Mouse (Mus musculus): ENCODE results near the gene Gm20388. TPM values are rescaled to one million over a fixed set of nuclear protein-coding genes. Genes with fewer than 3 reads are reported as not detected.

Gm20388 gene
- polyA plus RNA-seq, 1 experiment from 2014 or later, result 7.4 TPM

DNA sequence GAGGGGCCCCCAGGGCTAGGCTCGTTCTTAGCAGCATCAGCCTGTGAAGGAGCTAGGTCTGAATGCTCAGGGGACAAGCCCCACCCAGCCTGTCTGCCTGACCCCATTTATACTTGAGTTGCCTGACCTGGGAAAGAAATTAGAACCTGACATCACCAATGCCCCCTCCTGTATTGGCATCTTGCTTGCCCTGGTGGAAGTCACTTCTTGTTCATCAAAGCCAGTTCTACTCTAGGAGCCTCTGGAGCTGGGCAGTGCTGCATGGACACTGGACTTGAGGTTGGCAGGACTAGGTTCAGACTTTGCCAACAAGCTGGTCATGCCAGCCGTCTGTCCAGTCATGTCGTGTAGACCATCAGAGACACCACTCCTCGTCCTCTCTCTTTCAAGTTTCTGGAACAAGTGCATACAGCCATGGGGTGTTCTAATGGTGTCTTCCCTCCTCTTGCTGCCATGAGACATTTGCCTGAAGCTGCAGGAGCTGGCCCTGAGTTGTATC is 2267.8 kb downstream of the Gm20388 start:
- Histone ChIP-seq H3K4me2 (ENCODE audit: low read depth, low read length) (no peak overlapping the region), H3K27ac (ENCODE audit: low read length) (no peak overlapping the region), H3K4me1 (ENCODE audit: control insufficient read depth, insufficient read depth, low read length) (peaks cover 17% of the 10 kb centered on the region), H3K27me3 (ENCODE audit: control insufficient read depth, insufficient read depth, low read length) (no peaks in the 10 kb centered on the region), H3K9ac (ENCODE audit: low read length) (no peak overlapping the region), H3K9me3 (replicated peaks; ENCODE audit: control insufficient read depth, low read length) (no peaks in the 10 kb centered on the region), H3K36me3 (ENCODE audit: control insufficient read depth, insufficient read depth, low read length) (no peaks in the 10 kb centered on the region), H3K4me3 (replicated peaks; ENCODE audit: low read length) (no peak overlapping the region)
- WGBS, result 77% methylated on average over 4 of the region's 4 CpGs
- no peak for ATAC-seq (ENCODE audit: insufficient read depth, low FRiP score)

DNA sequence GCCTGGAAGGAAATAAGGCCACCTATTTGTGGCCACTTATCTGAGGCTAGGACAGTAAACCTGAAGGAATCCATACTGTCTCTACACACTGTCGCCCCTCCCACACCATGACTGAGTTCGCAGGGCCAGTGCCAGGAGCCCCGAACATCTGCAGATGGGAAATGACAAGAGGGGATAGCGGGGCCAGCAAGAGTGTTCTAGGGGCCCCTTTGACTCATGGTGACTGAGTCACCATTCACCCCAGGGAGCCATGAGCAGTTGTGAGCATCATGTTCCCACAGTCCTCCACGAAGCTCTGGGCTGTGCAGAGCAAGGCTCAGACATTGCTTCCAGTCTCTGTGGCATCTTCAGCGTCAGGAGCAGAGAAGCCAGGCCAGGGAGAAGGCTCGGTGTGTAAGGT is 2268.7 kb downstream of the Gm20388 start:
- 73% methylated on average over 7 of the region's 7 CpGs for WGBS
- Histone ChIP-seq H3K27ac (ENCODE audit: low read length) (no peak overlapping the region), H3K9ac (ENCODE audit: low read length) (no peak overlapping the region), H3K27me3 (ENCODE audit: control insufficient read depth, insufficient read depth, low read length) (no peaks in the 10 kb centered on the region), H3K36me3 (ENCODE audit: control insufficient read depth, insufficient read depth, low read length) (no peaks in the 10 kb centered on the region), H3K4me2 (ENCODE audit: low read depth, low read length) (no peak overlapping the region), H3K4me1 (ENCODE audit: control insufficient read depth, insufficient read depth, low read length) (peaks cover 17% of the 10 kb centered on the region), H3K4me3 (replicated peaks; ENCODE audit: low read length) (no peak overlapping the region), H3K9me3 (replicated peaks; ENCODE audit: control insufficient read depth, low read length) (no peaks in the 10 kb centered on the region)
- no peak for ATAC-seq (ENCODE audit: insufficient read depth, low FRiP score)

DNA sequence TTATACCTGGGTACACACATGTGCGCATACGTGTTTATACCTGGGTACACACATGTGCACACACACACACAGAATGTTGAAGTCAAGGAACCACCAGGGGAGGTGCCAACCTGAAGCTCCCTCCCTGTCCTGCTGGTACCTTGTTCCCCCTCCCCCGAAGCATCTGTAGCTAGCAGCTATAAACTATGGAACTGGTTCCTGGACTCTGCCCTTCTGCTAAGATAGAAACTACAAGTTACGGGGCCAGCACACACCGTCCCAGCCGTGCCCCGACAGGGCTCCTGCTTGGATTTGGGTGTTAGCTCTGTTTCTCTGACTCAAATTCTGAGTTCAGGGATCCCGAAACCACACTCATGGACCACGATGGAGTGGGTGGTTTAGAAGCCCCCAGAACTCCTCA is 2269.5 kb downstream of the Gm20388 start:
- H3K36me3 ChIP-seq (ENCODE audit: control insufficient read depth, insufficient read depth, low read length), result no peaks in the 10 kb centered on the region
- no peak overlapping the region for H3K4me3 ChIP-seq (replicated peaks; ENCODE audit: low read length)
- H3K4me1 ChIP-seq (ENCODE audit: control insufficient read depth, insufficient read depth, low read length), result peaks cover 17% of the 10 kb centered on the region
- H3K27ac ChIP-seq (ENCODE audit: low read length), result no peak overlapping the region
- no peaks in the 10 kb centered on the region for H3K9me3 ChIP-seq (replicated peaks; ENCODE audit: control insufficient read depth, low read length)
- H3K27me3 ChIP-seq (ENCODE audit: control insufficient read depth, insufficient read depth, low read length), result no peaks in the 10 kb centered on the region
- H3K4me2 ChIP-seq (ENCODE audit: low read depth, low read length), result no peak overlapping the region
- no peak overlapping the region for H3K9ac ChIP-seq (ENCODE audit: low read length)
- no peak for ATAC-seq (ENCODE audit: insufficient read depth, low FRiP score)
- 82% methylated on average over 9 of the region's 9 CpGs for WGBS

DNA sequence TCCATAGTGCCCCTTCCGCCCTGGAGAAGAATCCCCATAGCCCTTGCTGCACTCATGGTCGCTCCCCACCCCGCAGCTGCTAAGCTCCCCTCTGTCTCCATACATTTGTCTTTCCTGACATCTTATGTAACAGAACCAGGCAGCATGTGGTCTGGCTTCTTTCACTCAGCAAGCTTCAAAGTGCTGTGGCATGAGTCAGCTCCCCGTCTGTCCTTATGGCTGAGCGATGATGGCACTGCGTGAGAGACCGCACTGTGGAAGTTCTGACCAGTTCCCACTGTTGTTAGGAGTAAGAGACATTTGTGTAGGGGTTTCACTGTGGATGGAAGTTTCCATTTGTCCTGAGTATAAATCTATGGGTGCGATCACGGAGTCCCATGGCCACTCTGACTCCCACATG is 2270.8 kb downstream of the Gm20388 start:
- Histone ChIP-seq H3K27me3 (ENCODE audit: control insufficient read depth, insufficient read depth, low read length) (no peaks in the 10 kb centered on the region), H3K36me3 (ENCODE audit: control insufficient read depth, insufficient read depth, low read length) (no peaks in the 10 kb centered on the region), H3K9me3 (replicated peaks; ENCODE audit: control insufficient read depth, low read length) (no peaks in the 10 kb centered on the region), H3K9ac (ENCODE audit: low read length) (no peak overlapping the region; the same call in 1 of the 2 replicates), H3K4me1 (ENCODE audit: control insufficient read depth, insufficient read depth, low read length) (peaks cover 17% of the 10 kb centered on the region), H3K4me2 (ENCODE audit: low read depth, low read length) (no peak overlapping the region), H3K27ac (ENCODE audit: low read length) (no peak overlapping the region), H3K4me3 (replicated peaks; ENCODE audit: low read length) (no peak overlapping the region)
- peak; percentile 62; the same call in 1 of the 2 replicates for ATAC-seq (ENCODE audit: insufficient read depth, low FRiP score)
- WGBS, result 26% methylated on average over 9 of the region's 9 CpGs

DNA sequence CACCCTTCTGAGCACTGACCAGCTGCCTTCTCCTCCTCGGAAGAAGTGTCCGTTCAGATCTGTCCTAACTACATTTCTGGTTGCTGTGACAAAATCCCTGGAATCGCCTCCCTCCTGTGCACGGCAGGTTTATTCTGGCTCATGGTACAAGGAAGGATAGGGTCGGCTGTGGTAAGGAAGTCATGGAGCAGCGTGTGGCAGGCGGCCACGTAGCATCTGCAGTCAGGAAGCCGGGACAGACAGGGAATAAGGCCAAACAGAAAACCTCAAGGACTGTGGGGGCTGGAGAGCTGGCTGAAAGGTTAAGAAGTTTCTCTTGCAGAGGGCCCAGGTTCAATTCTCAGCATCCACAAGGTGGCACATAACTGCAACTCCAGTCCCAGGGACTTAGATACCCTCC is 2271.3 kb downstream of the Gm20388 start:
- no peaks in the 10 kb centered on the region for H3K36me3 ChIP-seq (ENCODE audit: control insufficient read depth, insufficient read depth, low read length)
- H3K9ac ChIP-seq (ENCODE audit: low read length), result peak overlapping the region; percentile 26; the same call in 1 of the 2 replicates
- no peak overlapping the region for H3K4me3 ChIP-seq (replicated peaks; ENCODE audit: low read length)
- H3K27ac ChIP-seq (ENCODE audit: low read length), result no peak overlapping the region
- ATAC-seq (ENCODE audit: insufficient read depth, low FRiP score), result no peak
- WGBS, result 43% methylated on average over 9 of the region's 9 CpGs
- no peaks in the 10 kb centered on the region for H3K9me3 ChIP-seq (replicated peaks; ENCODE audit: control insufficient read depth, low read length)
- H3K4me1 ChIP-seq (ENCODE audit: control insufficient read depth, insufficient read depth, low read length), result peaks cover 17% of the 10 kb centered on the region
- no peaks in the 10 kb centered on the region for H3K27me3 ChIP-seq (ENCODE audit: control insufficient read depth, insufficient read depth, low read length)
- no peak overlapping the region for H3K4me2 ChIP-seq (ENCODE audit: low read depth, low read length)

DNA sequence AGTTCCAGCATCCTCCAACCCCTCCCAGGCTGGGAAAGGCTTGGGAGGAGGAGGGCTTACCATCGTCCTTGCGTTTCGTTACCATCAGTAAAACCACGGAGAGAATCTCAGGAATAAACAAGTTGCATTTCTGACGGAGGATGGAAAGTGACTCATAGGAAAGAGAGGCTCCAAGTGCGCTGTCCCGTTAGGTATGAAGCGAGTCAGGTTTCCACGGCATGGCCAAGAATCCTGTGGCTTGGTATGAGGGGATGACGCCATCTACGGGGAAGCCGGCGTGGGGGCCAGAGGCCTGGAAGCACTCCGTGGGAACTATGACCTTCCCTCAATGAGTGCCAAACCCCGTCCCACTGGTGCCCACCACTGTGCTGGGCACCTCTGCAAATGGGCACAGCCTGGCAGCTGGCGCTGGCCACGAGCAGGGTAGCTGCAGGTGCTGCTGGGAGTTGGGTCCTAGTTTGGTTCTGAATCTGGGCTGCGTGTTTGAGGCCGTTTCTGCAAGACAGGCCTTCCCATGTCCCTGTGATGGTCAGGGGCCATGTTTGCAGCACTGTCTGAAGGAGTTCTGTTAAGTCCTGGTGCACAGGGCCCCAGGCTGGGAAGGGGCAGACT is 2275.8 kb downstream of the Gm20388 start:
- ATAC-seq (ENCODE audit: insufficient read depth, low FRiP score), result no peak
- no peak overlapping the region for H3K4me2 ChIP-seq (ENCODE audit: low read depth, low read length)
- H3K27ac ChIP-seq (ENCODE audit: low read length), result no peak overlapping the region
- H3K4me3 ChIP-seq (replicated peaks; ENCODE audit: low read length), result no peak overlapping the region
- H3K9me3 ChIP-seq (replicated peaks; ENCODE audit: control insufficient read depth, low read length), result no peaks in the 10 kb centered on the region
- H3K36me3 ChIP-seq (ENCODE audit: control insufficient read depth, insufficient read depth, low read length), result no peaks in the 10 kb centered on the region
- H3K4me1 ChIP-seq (ENCODE audit: control insufficient read depth, insufficient read depth, low read length), result peaks cover 14% of the 10 kb centered on the region; the same call in 1 of the 2 replicates
- H3K9ac ChIP-seq (ENCODE audit: low read length), result no peak overlapping the region
- no peaks in the 10 kb centered on the region for H3K27me3 ChIP-seq (ENCODE audit: control insufficient read depth, insufficient read depth, low read length)
- WGBS, result 88% methylated on average over 19 of the region's 19 CpGs

DNA sequence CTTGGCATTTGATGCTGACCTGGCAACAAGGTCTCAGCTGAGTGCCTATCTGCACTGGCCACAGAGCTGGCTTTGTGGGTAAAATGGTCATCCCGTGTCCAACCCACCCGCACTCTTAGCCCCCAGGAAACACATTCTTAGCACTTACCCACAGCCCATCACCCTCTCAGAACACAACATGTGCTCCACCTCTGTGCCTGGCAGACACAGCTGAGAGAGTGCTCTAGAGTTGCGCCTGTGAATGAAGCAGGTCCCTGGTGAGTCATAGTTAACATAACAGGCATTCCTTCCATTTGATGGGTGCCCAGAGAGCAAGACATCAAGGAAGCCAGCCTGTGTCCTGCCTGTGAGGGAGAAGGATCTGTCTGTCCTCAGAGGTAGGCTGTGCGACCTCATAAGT is 2276.6 kb downstream of the Gm20388 start:
- ATAC-seq (ENCODE audit: insufficient read depth, low FRiP score), result no peak
- Histone ChIP-seq H3K9me3 (replicated peaks; ENCODE audit: control insufficient read depth, low read length) (no peaks in the 10 kb centered on the region), H3K27me3 (ENCODE audit: control insufficient read depth, insufficient read depth, low read length) (no peaks in the 10 kb centered on the region), H3K9ac (ENCODE audit: low read length) (no peak overlapping the region), H3K4me3 (replicated peaks; ENCODE audit: low read length) (no peak overlapping the region), H3K27ac (ENCODE audit: low read length) (no peak overlapping the region), H3K4me2 (ENCODE audit: low read depth, low read length) (no peak overlapping the region), H3K4me1 (ENCODE audit: control insufficient read depth, insufficient read depth, low read length) (peaks cover 8% of the 10 kb centered on the region; the same call in 1 of the 2 replicates), H3K36me3 (ENCODE audit: control insufficient read depth, insufficient read depth, low read length) (no peaks in the 10 kb centered on the region)
- 74% methylated on average over 4 of the region's 4 CpGs for WGBS

DNA sequence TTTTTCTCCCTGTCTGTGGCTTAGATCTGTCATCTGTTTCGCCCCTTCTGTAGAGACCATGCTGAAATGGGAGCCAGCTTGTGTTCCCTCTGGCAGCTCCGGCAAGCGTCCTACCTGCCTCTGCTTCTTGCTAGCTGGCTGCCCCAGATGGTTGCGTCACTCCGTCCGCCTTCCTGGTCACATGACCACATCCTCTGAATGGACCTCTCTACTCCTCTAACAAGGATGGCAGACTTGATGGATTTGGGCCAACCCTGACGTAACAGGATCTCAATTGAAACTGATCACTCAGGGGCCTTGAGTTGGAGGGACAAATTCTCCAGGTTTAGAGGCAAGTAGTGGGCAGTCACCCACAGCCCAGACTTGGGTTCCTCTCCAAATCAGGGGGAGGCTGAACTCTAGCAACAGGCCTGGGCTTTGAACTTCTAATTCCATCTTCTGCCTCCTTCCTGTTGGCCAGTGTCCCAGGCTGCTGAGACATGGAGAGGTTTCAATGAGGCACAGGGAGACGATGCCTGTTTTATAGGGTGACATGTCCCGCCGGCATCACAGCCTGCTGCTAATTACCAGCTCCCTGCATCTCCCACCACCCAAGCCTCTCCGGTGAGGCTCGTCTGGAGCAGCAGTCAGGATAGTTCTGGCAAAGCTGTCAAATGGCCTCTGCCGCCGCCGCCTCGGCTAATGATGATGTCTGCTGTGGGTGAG is 2279.9 kb downstream of the Gm20388 start:
- no peak overlapping the region for H3K9ac ChIP-seq (ENCODE audit: low read length)
- no peaks in the 10 kb centered on the region for H3K36me3 ChIP-seq (ENCODE audit: control insufficient read depth, insufficient read depth, low read length)
- WGBS, result 47% methylated on average over 16 of the region's 16 CpGs
- H3K27ac ChIP-seq (ENCODE audit: low read length), result no peak overlapping the region
- H3K4me2 ChIP-seq (ENCODE audit: low read depth, low read length), result no peak overlapping the region
- H3K27me3 ChIP-seq (ENCODE audit: control insufficient read depth, insufficient read depth, low read length), result no peaks in the 10 kb centered on the region
- peaks cover 22% of the 10 kb centered on the region for H3K4me1 ChIP-seq (ENCODE audit: control insufficient read depth, insufficient read depth, low read length)
- no peaks in the 10 kb centered on the region for H3K9me3 ChIP-seq (replicated peaks; ENCODE audit: control insufficient read depth, low read length)
- no peak overlapping the region for H3K4me3 ChIP-seq (replicated peaks; ENCODE audit: low read length)
- ATAC-seq (ENCODE audit: insufficient read depth, low FRiP score), result no peak

DNA sequence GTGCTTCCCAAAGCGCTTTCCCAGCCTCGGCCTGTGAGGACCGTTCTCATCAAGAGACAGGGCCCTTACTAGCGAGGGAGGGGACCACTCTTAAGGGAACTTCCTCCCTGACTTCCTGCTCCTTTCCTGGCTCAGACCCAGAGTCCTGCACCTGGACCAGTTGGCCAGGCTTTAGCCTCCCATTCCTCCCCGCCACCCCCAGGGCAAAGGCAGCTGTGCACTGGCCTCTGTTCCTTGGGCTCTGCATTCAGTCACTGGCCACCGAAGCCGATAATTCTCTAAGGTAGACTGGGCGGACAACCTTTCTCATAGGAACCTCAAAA is 2280.4 kb downstream of the Gm20388 start:
- ATAC-seq (ENCODE audit: insufficient read depth, low FRiP score), result no peak

More for the DNA sequence above, 2280.4 kb downstream of the Gm20388 start:
- 72% methylated on average over 8 of the region's 8 CpGs for WGBS
- Histone ChIP-seq H3K36me3 (ENCODE audit: control insufficient read depth, insufficient read depth, low read length) (no peaks in the 10 kb centered on the region), H3K9ac (ENCODE audit: low read length) (no peak overlapping the region), H3K27ac (ENCODE audit: low read length) (no peak overlapping the region), H3K4me2 (ENCODE audit: low read depth, low read length) (no peak overlapping the region), H3K4me3 (replicated peaks; ENCODE audit: low read length) (no peak overlapping the region), H3K4me1 (ENCODE audit: control insufficient read depth, insufficient read depth, low read length) (peaks cover 22% of the 10 kb centered on the region), H3K27me3 (ENCODE audit: control insufficient read depth, insufficient read depth, low read length) (no peaks in the 10 kb centered on the region), H3K9me3 (replicated peaks; ENCODE audit: control insufficient read depth, low read length) (no peaks in the 10 kb centered on the region)
